Mouse (Mus musculus) CD4-positive, CD25-positive, alpha-beta regulatory T cell, adult 4 months (primary cell): ENCODE data around the gene Oas3. TPM values are rescaled to one million over a fixed set of nuclear protein-coding genes. Genes with fewer than 3 reads are reported as not detected.
A peak's percentile ranks its signal among the peaks of the same experiment; 100 is the strongest.
"Not testable (repeated sequence)": the region's sequence is repeated elsewhere in the genome, so short reads cannot be mapped to it uniquely, and the experiment has no call there.

Experiments
- ATAC-seq: one replicate; pipeline ENCODE4 v1.8.0; 2017
- polyA plus RNA-seq, 2 experiments: library from polyadenylated mRNA; unstranded; fragments of 100-300 nt; shearing (Covaris generic); gene quantifications; one replicate each; pipeline ENCODE4 v1.2.1; 2017

Oas3 gene
- 10 to 100 TPM; 12.9 to 24.4 TPM for polyA plus RNA-seq

DNA sequence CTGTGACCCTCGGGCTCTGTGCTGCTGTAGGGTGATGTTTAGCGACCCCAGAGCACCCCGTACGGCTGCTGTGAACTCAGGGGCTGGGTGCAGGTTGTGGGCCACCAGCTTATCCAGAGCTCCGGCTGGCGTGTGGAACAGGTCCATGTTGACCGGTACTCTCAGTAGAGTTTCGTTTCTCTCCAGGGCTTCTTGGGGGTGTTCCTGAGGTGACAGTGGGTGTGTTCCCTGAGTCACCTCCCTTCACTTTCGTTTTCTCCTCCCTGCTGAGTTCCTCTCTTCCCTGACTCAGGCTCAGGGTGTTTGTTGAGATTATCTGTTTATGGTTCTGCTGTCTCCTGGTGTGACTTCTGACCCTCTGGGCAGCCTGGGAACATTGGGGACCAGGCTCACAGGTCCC lies at the start of gene Oas3:
Gene Oas3 (minus strand): TSS at position 184 of the 400 bp plus-strand sequence.
- peak; percentile 42 for ATAC-seq

DNA sequence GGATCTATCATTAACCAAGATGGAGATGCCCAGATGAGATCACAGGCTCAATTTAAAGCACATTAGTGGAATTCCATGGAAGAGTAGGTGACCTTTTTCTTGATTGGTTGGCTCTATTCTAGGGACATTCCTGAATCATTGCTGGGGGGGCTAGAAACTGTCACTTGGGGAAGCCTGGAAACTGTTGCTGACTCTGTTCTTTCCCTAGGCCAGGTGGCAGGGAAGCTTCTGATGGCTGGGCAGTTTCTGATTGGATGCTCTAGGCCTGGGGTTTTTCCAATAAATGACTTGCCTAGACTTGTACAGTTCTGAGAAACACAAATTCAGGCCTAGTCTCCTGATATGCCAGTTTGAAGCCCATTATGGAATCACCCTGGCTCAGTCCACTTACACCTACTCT lies 41.5 kb upstream of the Oas3 start:
- ATAC-seq, result no peak

DNA sequence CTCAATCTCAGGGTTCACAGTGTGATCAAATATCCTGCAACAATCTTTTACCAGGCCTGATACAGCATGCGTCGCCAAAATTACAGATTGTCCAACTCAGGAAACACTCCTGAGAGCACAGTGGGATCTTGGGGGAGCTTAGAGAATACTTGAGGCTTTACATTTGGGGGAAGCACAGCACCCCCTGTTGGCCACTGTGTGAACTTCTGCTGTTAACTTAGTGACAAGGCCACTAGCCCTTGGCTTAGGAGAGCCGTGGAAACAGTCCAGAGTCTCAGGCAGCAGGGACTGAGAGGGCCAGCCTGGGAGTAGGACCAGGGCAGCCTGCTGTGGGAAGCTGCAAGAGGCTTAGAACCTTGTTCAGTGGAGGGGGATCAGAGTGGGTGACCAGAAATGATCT lies 38.5 kb upstream of the Oas3 start:
- no peak for ATAC-seq

DNA sequence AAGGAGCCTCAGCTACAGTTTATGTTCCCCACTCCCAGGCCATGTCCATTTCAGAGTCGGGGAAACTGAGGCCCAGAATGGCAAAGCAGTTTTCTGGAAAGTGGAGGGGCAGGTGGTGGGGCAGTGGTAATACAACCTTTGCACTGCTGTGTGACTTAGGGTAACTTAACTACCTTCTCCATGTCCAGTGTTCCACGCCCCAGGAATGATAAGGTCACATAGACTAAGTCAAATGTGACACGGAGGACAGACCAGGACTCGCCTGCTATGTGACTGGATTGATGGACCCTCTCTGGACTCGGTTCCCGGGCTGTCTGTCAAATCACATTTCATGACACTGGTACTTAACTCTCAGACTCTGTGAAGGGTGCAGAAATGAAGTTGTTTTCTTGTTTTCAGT lies 35.6 kb upstream of the Oas3 start:
- no peak for ATAC-seq

DNA sequence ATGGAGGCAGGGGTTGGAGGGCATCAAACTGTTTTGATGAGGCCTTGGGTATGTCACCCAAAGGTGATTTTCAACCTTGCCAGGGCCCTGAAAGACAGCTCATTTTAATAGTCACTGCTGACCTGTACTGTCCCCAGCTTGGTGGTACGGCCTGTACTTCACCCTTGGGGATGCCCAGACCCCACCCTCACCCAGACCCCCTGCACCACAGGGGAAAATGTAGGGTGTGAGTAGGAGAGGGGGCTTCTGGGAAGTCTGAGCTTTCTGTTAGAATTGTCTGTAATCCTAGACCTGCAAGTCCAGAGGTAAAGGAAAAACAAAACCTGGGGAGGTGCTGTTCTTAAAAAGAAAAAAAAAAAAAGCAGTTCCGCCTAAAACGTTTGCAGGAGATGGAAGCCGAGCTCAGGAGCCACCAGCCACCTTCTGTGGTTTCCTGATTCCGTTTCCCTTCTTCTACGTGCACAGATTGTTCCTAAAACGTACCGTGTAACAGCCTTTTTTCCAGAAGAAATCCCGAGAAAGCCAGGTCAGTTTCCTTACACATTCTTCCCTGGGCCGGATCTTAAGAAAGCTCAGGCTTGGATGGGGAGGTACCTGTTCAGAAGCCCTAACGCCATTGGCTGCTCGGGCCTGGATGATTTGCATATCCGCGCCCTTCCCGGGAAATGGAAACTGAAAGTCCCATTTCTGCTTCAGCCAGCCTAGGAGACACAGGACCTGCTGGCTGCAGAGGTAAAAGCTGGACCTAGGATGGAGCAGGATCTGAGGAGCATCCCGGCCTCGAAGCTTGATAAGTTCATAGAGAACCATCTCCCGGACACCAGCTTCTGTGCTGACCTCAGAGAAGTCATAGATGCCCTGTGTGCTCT lies 34.7 kb upstream of the Oas3 start, which contains the start of gene Oas1c:
Gene Oas1c (minus strand): TSS at position 564 of the 869 bp plus-strand sequence.
- ATAC-seq, result peak; percentile 99

DNA sequence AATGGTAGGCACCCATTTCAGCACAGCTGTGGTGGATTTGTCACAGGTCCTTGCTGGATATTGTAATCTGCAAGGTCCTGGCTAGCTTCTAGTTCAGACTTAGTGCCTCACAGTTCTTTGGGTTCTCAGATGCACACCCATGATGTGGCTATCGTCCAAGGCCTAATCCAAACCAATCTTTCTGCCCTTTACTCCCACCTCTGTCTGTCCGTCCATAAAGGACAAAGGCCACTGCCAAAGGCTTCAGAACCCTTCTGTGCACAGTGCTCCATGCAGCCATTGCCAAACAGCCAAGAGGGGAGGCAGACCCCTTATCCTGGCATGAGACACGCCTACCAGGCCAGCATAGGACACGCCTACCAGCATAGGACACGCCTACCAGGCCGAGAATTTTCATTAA lies 31.7 kb upstream of the Oas3 start:
- ATAC-seq, result no peak

DNA sequence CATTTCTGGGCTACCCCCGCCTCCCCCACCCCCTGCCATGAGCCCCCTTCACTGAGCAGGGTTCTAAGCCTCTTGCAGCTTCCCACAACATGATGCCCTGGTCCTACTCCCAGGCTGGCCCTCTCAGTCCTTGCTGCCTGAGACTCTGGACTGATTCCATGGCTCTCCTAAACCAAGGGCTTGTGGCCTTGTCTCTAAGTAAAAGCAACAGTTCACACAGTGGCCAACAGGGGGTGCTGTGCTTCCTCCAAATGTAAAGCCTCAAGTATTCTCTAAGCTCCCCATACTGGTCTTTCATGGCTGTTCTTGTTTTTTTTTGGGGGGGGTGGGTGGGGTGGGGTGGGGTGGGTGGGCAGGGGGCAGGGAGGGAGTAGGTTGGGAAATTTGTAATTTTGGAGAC lies 29.0 kb upstream of the Oas3 start:
- peak; percentile 53 for ATAC-seq

DNA sequence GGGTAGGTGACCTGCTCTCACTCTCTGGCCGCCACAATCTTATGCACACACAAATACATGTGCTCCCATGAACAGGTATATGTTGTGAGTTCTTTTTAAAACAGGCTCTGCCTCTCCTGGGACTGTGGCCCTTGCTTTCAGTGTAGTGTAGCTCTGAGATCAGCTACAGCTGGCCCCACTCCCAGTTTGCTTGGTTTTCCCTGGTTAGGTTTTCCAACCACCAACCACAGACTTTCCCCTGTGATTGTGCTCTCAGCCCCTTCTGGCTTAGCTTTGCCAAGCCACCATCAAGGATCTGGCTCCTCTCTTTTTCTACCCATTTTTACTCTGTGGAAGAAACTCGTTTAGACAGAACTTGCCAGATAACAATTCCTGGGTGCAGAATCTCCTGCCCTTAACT lies 26.1 kb upstream of the Oas3 start:
- ATAC-seq, result no peak

DNA sequence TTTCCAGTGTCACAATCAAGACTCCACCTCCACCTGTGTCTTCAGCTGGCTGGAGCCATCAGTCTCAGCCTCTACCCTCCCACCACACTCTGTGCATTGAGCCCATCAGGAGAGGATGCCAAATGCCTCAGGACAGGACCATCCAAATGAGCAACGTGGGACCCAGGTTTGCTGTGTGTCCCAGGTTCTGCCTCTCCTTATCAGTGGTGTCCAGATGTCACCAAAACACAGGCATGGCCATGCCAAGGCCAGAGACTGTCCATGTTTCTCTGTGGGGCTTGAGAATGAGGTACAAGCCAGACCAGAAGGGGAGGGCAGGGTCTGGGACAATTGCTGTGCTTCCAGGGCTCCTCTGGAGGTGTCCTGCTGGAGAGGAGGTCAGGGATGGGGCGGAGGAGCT lies 21.5 kb upstream of the Oas3 start:
- ATAC-seq, result not testable (repeated sequence)

DNA sequence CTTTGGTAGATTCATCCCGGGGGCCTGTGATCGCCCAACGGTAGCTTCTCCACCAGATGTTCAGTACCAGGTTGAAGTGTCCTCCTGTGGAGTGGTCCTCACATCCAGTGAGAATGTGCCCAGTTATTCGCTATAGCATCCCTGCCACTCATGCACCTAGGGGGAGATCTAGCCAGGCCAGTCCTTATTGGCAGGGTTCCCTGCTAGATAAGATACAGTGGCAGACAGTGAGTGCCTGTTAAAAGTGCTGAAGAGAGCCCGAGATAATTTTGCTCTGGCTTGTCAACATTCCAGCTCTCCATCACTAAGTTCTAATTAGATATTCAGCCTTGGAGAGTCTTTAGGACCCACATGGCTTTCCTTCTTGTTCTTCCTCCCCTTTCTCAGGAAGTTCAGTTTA lies 20.7 kb upstream of the Oas3 start:
- not testable (repeated sequence) for ATAC-seq

DNA sequence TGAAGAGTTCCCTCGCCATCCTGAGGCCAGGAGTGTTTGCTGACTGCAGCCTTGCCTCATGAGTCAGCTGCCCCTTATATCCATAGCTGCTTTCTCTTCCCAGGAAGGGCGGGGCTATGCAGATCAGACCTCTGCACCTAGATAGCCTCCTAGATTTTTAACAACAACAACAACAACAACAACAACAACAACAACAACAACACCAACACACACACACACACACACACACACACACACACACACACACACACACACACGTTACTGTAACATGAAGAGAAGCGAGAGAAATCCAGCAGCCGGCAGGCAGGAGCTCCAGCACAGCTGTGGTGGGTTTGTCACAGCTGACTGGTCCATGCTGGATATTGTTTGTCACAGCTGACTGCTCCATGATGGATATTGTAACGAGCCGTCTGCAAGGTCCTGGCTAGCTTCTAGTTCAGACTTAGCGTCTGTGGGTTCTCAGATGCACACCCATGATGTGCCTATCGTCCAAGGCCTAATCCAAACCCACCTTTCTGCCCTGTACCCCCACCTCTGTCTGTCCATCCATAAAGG lies 18.1 kb upstream of the Oas3 start, which contains the start of gene Oas1e:
Gene Oas1e (minus strand): TSS at position 51 of the 555 bp plus-strand sequence.
- ATAC-seq, result not testable (repeated sequence)

DNA sequence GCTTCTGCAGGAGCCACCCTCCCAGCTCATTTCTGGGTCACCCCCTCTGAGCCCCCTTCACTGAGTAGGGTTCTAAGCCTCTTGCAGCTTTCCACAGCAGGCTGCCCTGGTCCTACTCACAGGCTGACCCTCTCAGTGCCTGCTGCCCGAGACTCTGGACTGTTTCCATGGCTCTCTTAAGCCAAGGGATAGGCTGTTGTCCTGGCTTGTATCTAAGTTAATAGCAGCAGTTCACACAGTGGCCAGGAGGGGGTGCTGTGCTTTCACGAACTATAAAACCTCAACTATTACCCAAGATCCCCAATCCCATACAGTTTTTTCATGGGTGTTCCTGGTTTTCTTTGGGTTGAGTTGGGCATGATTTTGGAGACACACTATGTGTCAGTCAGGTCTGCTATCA lies 15.6 kb upstream of the Oas3 start:
- peak; percentile 34 for ATAC-seq

DNA sequence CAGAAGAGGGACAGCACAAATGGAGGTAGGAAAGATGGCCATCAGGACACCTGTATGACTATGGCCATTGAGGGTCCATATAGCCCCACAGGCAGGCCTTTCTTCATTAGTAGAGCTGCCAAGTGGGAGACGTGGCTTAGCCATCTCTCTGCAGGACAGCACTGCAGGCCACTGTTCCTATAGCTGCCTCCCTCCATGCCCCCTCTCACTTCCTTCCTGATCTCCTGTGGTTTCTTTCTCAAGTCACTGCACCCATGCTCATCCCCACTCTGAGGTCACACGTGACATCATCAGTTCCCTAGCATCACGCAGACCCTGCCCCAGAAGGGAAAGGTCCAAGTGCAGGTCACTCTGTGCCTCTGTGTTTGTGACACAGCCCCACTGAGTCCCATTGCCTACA lies 9.6 kb upstream of the Oas3 start:
- no peak for ATAC-seq

DNA sequence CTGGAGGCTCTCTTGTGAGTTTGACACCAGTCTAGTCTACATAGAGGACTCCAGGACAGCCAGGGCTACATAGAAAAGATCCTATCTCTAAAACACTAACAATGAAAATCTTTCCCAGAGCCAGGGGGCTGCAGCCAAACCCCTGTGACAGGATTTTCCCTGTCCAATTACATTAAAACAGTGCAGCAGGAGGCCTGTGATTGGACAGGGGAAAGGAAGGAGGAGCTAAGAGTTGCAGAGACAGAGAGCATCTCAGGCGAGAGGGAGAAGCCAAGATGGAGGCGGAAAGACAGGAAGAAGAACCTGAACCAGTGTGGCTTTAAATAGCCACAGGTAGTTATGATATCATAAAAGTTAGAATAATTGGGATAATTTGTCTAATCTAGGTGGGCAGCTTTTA lies 5.0 kb upstream of the Oas3 start:
- ATAC-seq, result no peak

DNA sequence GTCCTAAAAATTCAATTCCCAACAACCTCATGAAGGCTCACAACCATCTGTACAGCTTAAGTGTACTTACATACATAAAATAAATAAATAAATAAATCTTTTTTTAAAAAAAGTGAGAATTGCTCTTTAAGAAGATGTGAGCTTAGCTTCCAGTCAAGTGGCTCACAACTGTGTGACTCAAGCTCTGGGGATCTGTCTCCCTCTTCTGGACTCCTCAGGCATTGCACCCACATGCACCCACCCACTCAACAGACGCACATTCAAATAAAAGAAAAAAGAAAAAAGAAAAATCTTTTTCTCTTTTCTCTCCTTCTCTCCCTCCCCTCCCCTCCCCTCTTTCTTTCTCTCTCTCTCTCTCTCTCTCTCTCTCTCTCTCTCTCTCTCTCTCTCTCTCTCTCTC lies 4.2 kb upstream of the Oas3 start:
- no peak for ATAC-seq

DNA sequence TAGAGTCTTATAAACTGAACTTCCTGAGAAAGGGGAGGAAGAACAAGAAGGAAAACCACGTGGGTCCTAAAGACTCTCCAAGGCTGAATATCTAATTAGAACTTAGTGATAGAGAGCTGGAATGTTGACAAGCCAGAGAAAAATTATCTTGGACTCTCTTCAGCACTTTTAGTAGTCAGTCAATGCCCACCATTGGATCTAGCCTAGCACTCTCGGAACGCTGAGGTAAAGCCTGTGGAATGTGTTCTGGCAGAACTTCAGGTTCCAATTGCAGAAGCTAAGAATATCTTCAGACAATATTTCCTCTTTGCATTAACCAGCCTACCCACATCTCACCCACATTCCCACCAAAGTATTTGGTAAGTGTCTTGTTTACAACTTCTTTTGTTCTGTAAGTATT lies 2.5 kb upstream of the Oas3 start:
- no peak for ATAC-seq

DNA sequence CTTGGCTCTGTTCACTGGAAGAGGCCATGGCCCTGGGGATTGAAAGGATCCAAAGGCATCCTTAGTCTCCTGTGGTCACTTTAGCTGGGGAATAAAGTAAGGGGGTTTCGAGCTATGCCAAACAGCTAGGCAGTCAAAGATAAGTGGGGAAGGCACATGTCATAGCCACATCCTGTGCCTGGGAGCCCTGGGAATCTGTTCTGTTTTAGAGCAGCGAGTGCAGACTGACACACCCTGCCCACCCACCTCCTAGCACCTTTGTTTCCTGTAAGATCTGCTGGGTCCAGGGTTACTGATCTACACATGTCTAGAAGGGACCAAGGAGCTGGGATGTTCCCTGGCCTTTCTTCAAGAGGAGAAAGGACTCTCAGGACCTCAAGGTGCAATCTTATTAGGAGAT lies 1.5 kb upstream of the Oas3 start:
- peak; percentile 14 for ATAC-seq

DNA sequence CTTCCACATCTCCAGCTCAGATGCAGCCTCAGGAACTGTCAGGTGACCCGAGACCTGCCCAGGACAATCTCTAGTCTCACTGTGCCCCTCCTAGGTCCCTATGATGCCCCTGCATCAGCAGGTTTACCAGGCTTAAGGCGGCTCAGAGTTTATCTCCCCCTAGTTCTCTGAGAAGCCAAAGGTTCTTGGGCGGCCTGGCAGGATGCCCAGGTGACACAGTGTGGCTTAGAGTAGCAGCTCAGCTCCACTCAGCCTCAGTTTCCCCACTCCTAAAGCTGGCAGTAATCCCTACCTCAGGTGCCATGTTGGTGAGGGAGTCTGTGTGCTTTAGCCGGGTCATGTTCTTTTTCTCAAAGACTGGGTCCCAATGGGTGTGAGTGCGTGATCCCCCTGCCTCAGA lies 660 bp downstream of the Oas3 start:
- ATAC-seq, result no peak

DNA sequence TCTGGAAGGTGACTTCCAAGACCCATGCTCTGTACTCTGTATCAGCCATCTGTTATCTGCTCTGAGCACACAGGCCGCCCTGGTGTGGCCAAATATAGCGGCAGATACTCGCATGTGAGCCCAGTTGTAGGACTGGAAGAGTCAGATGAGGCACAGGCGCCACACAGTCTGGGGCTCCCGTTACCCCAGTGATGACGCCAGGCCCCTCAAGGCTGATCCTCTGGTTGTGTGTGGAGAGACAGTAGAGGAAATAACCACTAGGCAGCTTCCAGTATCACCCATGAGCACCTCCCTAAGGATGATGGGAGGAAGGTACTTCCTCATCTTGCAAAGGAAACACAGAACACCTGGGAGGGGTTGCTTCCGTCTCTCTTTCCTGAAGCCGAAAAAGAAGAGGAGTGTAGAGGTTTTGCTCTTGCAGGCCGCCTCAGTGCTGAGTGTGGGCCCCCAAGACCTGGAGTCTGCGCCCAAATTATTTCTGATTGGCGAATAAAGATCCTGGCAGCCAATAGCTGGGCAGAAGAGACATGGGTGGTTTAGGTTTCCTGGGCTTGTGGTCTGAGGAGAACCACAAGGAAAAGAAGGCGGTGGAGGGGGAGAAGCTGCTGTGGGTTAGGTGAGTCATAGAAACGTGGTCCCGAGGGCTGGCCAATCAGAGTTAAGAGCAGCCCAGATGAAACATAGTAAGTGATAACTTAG lies 2.0 kb downstream of the Oas3 start:
- peak; percentile 83 for ATAC-seq

DNA sequence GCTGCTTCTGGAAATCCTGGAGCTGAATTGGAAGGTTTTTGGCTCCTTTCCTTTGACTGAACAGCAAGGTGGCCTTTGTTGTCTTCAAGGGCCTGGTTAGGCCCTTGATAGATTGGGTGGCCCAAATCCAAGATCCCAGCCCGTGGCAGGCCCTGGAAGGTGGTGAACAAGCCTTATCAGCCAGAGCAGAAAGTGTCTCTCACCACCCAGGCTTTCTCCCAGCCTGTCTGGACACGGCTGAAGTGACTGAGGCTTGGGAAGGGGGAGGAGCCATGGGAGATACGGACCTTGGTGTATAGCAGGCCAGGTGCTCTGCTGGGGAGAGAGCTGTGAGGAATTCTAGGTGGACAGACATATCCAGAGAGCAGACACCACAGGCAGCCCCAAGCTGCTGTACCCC lies 8.1 kb downstream of the Oas3 start:
- ATAC-seq, result no peak

DNA sequence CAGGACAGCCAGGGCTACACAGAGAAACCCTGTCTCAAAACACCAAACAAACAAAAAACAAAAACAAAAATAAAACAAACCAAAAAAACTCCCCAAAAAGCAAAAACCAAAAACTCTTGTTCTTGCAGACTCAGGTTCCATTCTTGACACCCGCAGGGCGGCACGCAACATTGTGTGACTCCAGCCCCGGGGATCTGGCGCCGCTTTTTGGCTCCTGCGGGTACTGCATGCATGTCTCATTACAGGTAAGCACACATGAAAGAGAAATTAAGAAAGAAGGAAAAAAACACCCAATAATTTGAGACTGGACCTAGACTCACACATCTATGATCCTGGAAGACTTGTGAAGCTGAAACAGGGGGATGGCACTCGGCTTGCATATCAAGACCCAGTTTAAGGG lies 12.5 kb downstream of the Oas3 start:
- ATAC-seq, result no peak

DNA sequence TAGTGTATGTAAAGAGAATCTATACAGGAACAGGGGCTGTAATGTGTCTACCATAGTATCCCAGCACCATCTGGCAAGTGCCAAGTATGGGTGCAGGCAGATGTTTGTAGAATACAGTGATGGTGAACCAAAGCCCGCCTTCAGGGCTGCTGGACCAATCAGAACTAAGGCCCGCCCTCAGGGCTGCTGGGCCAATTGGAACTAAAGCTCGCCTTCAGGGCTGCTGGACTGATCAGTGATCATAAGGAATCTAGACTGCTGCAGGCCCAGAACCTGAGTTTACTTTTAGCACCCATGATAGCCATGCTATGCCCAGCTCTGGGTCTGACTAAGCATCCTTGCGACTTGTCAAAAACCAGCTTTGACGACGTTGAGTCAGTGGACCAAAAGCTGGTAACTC lies 15.6 kb downstream of the Oas3 start:
- no peak for ATAC-seq

DNA sequence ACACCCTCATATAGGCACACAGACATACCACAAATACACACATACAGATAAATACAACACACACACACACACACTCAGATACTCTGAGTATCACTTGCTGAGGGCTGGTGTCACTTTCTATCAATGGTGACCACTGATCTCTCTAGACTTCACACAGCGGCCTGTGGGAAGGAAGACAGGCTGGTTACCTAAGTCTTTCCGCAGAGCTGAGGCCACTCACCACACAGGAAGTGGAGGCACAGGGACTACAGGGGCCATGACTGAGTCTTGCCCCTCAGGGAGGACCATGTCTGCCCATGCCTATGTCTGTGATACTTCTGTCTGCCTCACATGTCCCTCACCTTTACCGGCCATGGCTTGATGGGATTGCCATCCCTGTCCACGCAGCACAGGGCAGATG lies 23.2 kb downstream of the Oas3 start:
- no peak for ATAC-seq

DNA sequence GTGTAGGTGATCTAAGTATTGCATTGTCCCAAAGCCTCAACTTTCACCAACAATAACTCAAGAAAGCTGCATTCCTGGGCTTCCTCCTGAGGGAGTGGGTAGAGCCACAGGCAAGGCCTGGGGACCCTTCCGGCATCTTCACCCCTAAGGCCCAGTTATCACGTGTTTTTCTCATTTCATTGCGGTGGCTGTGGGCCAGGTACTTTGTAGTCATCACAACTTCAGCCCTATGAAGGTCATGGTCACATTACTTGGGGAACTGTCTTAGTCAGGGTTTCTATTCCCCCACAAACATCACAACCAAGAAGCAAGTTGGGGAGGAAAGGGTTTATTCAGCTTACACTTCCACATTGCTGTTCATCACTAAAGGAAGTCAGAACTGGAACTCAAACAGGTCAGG lies 24.7 kb downstream of the Oas3 start:
- ATAC-seq, result no peak
